Comparison of ENCODE assay signal across 11 mouse cellular contexts in the genomic region with DNA sequence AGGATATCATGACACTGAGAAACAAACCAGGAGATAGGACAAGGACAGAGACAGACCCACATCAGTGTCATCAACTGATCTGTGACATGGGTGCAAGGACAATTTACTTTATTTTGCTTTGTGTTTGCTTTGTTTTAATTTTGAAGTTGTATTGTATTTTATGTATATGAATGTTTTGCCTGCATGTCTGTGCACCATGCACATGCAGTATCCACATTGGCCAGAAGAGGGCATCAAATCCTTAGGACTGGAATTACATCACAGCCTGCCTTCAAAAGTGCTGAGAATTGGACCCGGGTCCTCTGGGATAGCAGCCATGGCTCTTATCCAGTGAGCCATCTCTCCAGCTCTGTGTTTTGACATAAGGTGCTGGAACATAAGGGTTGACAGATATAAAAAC. TPM values are rescaled to one million over a fixed set of nuclear protein-coding genes. Genes with fewer than 3 reads are reported as not detected.
DNase-seq lines count a peak whose midpoint lies in the region; ATAC-seq and TF ChIP-seq lines count a peak whose summit lies in the region.
"Had no signal": no experiment of that assay in that cellular context is flagged by ENCODE, and none has a peak within 500 bp of the region (broad histone marks: within the 10 kb centered on the region; RNA-seq: fewer than 3 reads in every experiment).

No protein-coding gene starts in this region.

- H3K27me3 ChIP-seq in forebrain, postnatal 0 days (ENCODE audit: insufficient read depth, low read length) = no peaks in the 10 kb centered on the region
- H3K27me3 ChIP-seq in forebrain, embryonic 11.5 days (ENCODE audit: control insufficient read depth, insufficient read depth, low read length) = no peaks in the 10 kb centered on the region
- no peaks in the 10 kb centered on the region for H3K27me3 ChIP-seq in liver, embryonic 12.5 days (replicated peaks)
- H3K27me3 ChIP-seq in heart, embryonic 12.5 days (replicated peaks) = no peaks in the 10 kb centered on the region
- H3K27me3 ChIP-seq: stomach, embryonic 15.5 days had no signal

- no peak for ATAC-seq in forebrain, postnatal 0 days
- no peak for ATAC-seq in forebrain, embryonic 11.5 days (replicated peaks; ENCODE audit: low FRiP score)
- no peak for ATAC-seq in liver, embryonic 12.5 days
- ATAC-seq in heart, embryonic 12.5 days (ENCODE audit: insufficient number of reproducible peaks, low FRiP score) = no peak

- no peaks in the 10 kb centered on the region for H3K4me1 ChIP-seq in forebrain, postnatal 0 days (ENCODE audit: insufficient read depth)
- no peaks in the 10 kb centered on the region for H3K4me1 ChIP-seq in forebrain, embryonic 11.5 days (replicated peaks; ENCODE audit: control insufficient read depth, insufficient read depth, low read length)
- 0 out of 2 replicates have a peak, but pooled peaks cover 4% of the 10 kb centered on the region for H3K4me1 ChIP-seq in liver, embryonic 12.5 days
- no peaks in the 10 kb centered on the region for H3K4me1 ChIP-seq in ES-E14 (ENCODE audit: control insufficient read depth in 2 of 2, insufficient read depth in 2 of 2, low read length in 2 of 2, poor library complexity in 1 of 2)
- no peaks in the 10 kb centered on the region for H3K4me1 ChIP-seq in heart, embryonic 12.5 days (replicated peaks)
- H3K4me1 ChIP-seq: stomach, embryonic 15.5 days had no signal

- no peak overlapping the region for H3K27ac ChIP-seq in forebrain, postnatal 0 days (ENCODE audit: low read depth, low read length)
- H3K27ac ChIP-seq in forebrain, embryonic 11.5 days (ENCODE audit: low read depth, low read length) = no peak overlapping the region
- H3K27ac ChIP-seq in liver, embryonic 12.5 days = no peak overlapping the region
- no peak overlapping the region for H3K27ac ChIP-seq in ES-E14 (ENCODE audit: insufficient read depth, low read depth, low read length, poor library complexity, severe bottlenecking)
- H3K27ac ChIP-seq in heart, embryonic 12.5 days (ENCODE audit: poor library complexity, severe bottlenecking) = no peak overlapping the region
- H3K27ac ChIP-seq: stomach, embryonic 15.5 days had no signal

- H3K4me3 ChIP-seq in forebrain, postnatal 0 days (ENCODE audit: low read depth, low read length) = no peak overlapping the region
- no peak overlapping the region for H3K4me3 ChIP-seq in forebrain, embryonic 11.5 days (ENCODE audit: low read depth, low read length)
- no peak overlapping the region for H3K4me3 ChIP-seq in liver, embryonic 12.5 days
- no peak overlapping the region for H3K4me3 ChIP-seq in ES-E14 (ENCODE audit: insufficient read depth in 1 of 2, low read depth in 1 of 2, low read length in 2 of 2, poor library complexity in 1 of 2, severe bottlenecking in 1 of 2)
- H3K4me3 ChIP-seq in heart, embryonic 12.5 days = no peak overlapping the region
- H3K4me3 ChIP-seq: stomach, embryonic 15.5 days had no signal

- DNase-seq in forebrain, postnatal 0 days = no peak
- no peak for DNase-seq in forebrain, embryonic 11.5 days (ENCODE audit: low spot score)
- DNase-seq in liver (peak; percentile 19), ES-E14 (ENCODE audit: low read depth, low spot score) (peak; percentile 35)
- peak; percentile 52 for DNase-seq in induced T-regulatory cell, adult 2 months (ENCODE audit: low read depth)
- DNase-seq in spleen, adult 12 weeks (ENCODE audit: low spot score) = no peak
- DNase-seq: cerebellum, adult 11-12 months had no signal

- H3K9me3 ChIP-seq in forebrain, postnatal 0 days (ENCODE audit: low read length) = no peaks in the 10 kb centered on the region
- no peaks in the 10 kb centered on the region for H3K9me3 ChIP-seq in forebrain, embryonic 11.5 days (ENCODE audit: control insufficient read depth, low read length)
- H3K9me3 ChIP-seq in liver, embryonic 12.5 days (replicated peaks) = no peaks in the 10 kb centered on the region
- H3K9me3 ChIP-seq in ES-E14 (ENCODE audit: control insufficient read depth, insufficient read depth, low read depth, low read length) = no peaks in the 10 kb centered on the region
- H3K9me3 ChIP-seq in heart, embryonic 12.5 days (replicated peaks) = 0 out of 2 replicates have a peak, but pooled peaks cover 2% of the 10 kb centered on the region
- H3K9me3 ChIP-seq: stomach, embryonic 15.5 days had no signal

- peak; percentile 44 for TF ChIP-seq CTCF in forebrain, postnatal 0 days (IDR thresholded peaks at IDR 0.05; ENCODE audit: low read depth)

- in situ Hi-C loops in ES-E14 (cut with MboI; ENCODE audit: low sequenced_read_pairs in 2 of 2, unreplicated experiment in 2 of 2) = no loop called here

- 52% methylated on average over 1 of the region's 1 CpGs for WGBS in forebrain, postnatal 0 days
- WGBS in forebrain, embryonic 11.5 days = 73% methylated on average over 1 of the region's 1 CpGs
- WGBS in liver, embryonic 12.5 days (ENCODE audit: insufficient replicate concordance) = 38% methylated on average over 1 of the region's 1 CpGs
- WGBS in heart, embryonic 12.5 days = 76% methylated on average over 1 of the region's 1 CpGs

- H3K4me2 ChIP-seq in forebrain, postnatal 0 days (ENCODE audit: low read depth) = no peak overlapping the region
- H3K4me2 ChIP-seq in forebrain, embryonic 11.5 days (ENCODE audit: low read depth, low read length, severe bottlenecking) = no peak overlapping the region
- no peak overlapping the region for H3K4me2 ChIP-seq in liver, embryonic 12.5 days
- H3K4me2 ChIP-seq in heart, embryonic 12.5 days = no peak overlapping the region
- H3K4me2 ChIP-seq: stomach, embryonic 15.5 days had no signal

- no peak overlapping the region for H3K9ac ChIP-seq in forebrain, postnatal 0 days
- H3K9ac ChIP-seq in forebrain, embryonic 11.5 days (ENCODE audit: low read length) = no peak overlapping the region
- no peak overlapping the region for H3K9ac ChIP-seq in liver, embryonic 12.5 days
- no peak overlapping the region for H3K9ac ChIP-seq in ES-E14 (ENCODE audit: insufficient read depth, low read depth, low read length, poor library complexity, severe bottlenecking)
- no peak overlapping the region for H3K9ac ChIP-seq in heart, embryonic 12.5 days
- H3K9ac ChIP-seq: stomach, embryonic 15.5 days had no signal

- H3K36me3 ChIP-seq in forebrain, postnatal 0 days (ENCODE audit: insufficient read depth) = no peaks in the 10 kb centered on the region
- no peaks in the 10 kb centered on the region for H3K36me3 ChIP-seq in forebrain, embryonic 11.5 days (ENCODE audit: control insufficient read depth, insufficient read depth, low read length)
- no peaks in the 10 kb centered on the region for H3K36me3 ChIP-seq in liver, embryonic 12.5 days
- no peaks in the 10 kb centered on the region for H3K36me3 ChIP-seq in ES-E14 (ENCODE audit: control insufficient read depth, insufficient read depth, low read length, poor library complexity, severe bottlenecking)
- H3K36me3 ChIP-seq in heart, embryonic 12.5 days = no peaks in the 10 kb centered on the region
- H3K36me3 ChIP-seq: stomach, embryonic 15.5 days had no signal

TF ChIP-seq in ES-E14, 5 proteins besides CTCF, POLR2A, EP300 and RAD21:
- peak; percentile 45; the same call in 1 of the 2 replicates for TF ChIP-seq ZC3H11A (IDR thresholded peaks at IDR 0.05; ENCODE audit: borderline replicate concordance, low read depth, low read length)
- TF ChIP-seq ZNF384 (IDR thresholded peaks at IDR 0.05; ENCODE audit: low read depth, low read length) = no peak
- no peak for TF ChIP-seq CHD2 (IDR thresholded peaks at IDR 0.05; ENCODE audit: low read depth, low read length)
- no peak for TF ChIP-seq HCFC1 (IDR thresholded peaks at IDR 0.05; ENCODE audit: borderline replicate concordance, insufficient read depth, low read length)
- TF ChIP-seq MAFK (IDR thresholded peaks at IDR 0.05; ENCODE audit: insufficient read depth, low read depth, low read length) = no peak
TF ChIP-seq in ES-E14: peak in this region for 1.

RNA-seq across cellular contexts. Expression of a gene that starts 20.0 kb away (rescaled TPM):
- 9.8 and 19.7 TPM in 2 replicates for total RNA-seq in forebrain, postnatal 0 days (2014; rRNA removed)
- 6.6 and 7.6 TPM in 2 replicates for polyA plus RNA-seq in forebrain, postnatal 0 days (2015; fragmentation: Nextera tagmentation; extraction: Ambion mirVana)
- polyA plus RNA-seq in forebrain, embryonic 11.5 days (2014; fragmentation: Nextera tagmentation; extraction: Ambion mirVana) = 0.15 and 0.19 TPM in 2 replicates
- not detected in 2 replicates for polyA plus RNA-seq in liver, embryonic 12.5 days (2016; fragmentation: Nextera tagmentation; extraction: Ambion mirVana)
- total RNA-seq in ES-E14 (2012; rRNA removed) = not detected in 2 replicates
- polyA plus RNA-seq in heart, embryonic 12.5 days (2016; fragmentation: Nextera tagmentation; extraction: Ambion mirVana) = 0.12 TPM in 1 of 2 replicates, not detected in the other
- polyA plus RNA-seq: heart, embryonic 16.5 days had no signal

RNA-seq across cellular contexts. Expression of a gene that starts 36.1 kb away (rescaled TPM):
- total RNA-seq in forebrain, postnatal 0 days (2014; rRNA removed) = 83.8 and 102 TPM in 2 replicates
- 102 and 116 TPM in 2 replicates for polyA plus RNA-seq in forebrain, postnatal 0 days (2015; fragmentation: Nextera tagmentation; extraction: Ambion mirVana)
- 94.5 and 96.9 TPM in 2 replicates for polyA plus RNA-seq in forebrain, embryonic 11.5 days (2014; fragmentation: Nextera tagmentation; extraction: Ambion mirVana)
- polyA plus RNA-seq in liver, embryonic 12.5 days (2016; fragmentation: Nextera tagmentation; extraction: Ambion mirVana) = 87.9 and 89.1 TPM in 2 replicates
- 36.1 and 57.7 TPM in 2 replicates for total RNA-seq in ES-E14 (2012; rRNA removed)
- 25.4 and 26.4 TPM in 2 replicates for polyA plus RNA-seq in heart, embryonic 12.5 days (2016; fragmentation: Nextera tagmentation; extraction: Ambion mirVana)

Comparison
In these comparisons a context has a peak if more than half of its experiments do, and no peak if none do; other contexts are left out.
1. DNase-seq: peak in liver (single experiment), ES-E14 (single experiment) and induced T-regulatory cell, adult 2 months (single experiment); none in forebrain, postnatal 0 days (single experiment), forebrain, embryonic 11.5 days (single experiment) and spleen, adult 12 weeks (single experiment).